Mouse (Mus musculus) intestine, postnatal 0 days (tissue): ENCODE results near the gene Slc4a2. TPM values are rescaled to one million over a fixed set of nuclear protein-coding genes. Genes with fewer than 3 reads are reported as not detected.

Source experiments
- ATAC-seq: fragments of 200-750 bp; cut with Nextera tagmentation; 2 replicates; pipeline ENCODE4 v1.8.0; 2017; ENCODE audit warnings: mild to moderate bottlenecking, moderate TSS enrichment, moderate library complexity
- H3K27ac ChIP-seq: fragments of 300-500 bp; sonication (generic); 2 replicates; pipeline ENCODE4 v1.5.1; 2014; ENCODE audit warnings: mild to moderate bottlenecking, low read depth, low read length, moderate library complexity
- H3K27me3 ChIP-seq: fragments of 300-500 bp; sonication (generic); replicated peaks from 2 replicates; pipeline ENCODE4 v1.6.1; 2014; ENCODE audit warnings: low read length, mixed read lengths; ENCODE audit not compliant: control insufficient read depth, insufficient read depth
- H3K36me3 ChIP-seq: fragments of 300-500 bp; sonication (generic); 2 replicates; pipeline ENCODE4 v1.6.1; 2014; ENCODE audit warnings: mild to moderate bottlenecking, moderate library complexity; ENCODE audit not compliant: control insufficient read depth, insufficient read depth
- H3K4me1 ChIP-seq: fragments of 300-500 bp; sonication (generic); replicated peaks from 2 replicates; pipeline ENCODE4 v1.6.1; 2014; ENCODE audit warnings: antibody characterized with exemption, low read length, mixed read lengths; ENCODE audit not compliant: control insufficient read depth, insufficient read depth
- H3K4me2 ChIP-seq: fragments of 300-500 bp; sonication (generic); replicated peaks from 2 replicates; pipeline ENCODE4 v1.6.1; 2014; ENCODE audit warnings: low read depth, mild to moderate bottlenecking, moderate library complexity
- H3K4me3 ChIP-seq: fragments of 300-500 bp; sonication (generic); 2 replicates; pipeline ENCODE4 v1.5.1; 2014; ENCODE audit warnings: low read depth, low read length
- H3K9ac ChIP-seq: fragments of 300-500 bp; sonication (generic); 2 replicates; pipeline ENCODE4 v1.6.1; 2014; ENCODE audit warnings: mild to moderate bottlenecking, low read depth, low read length
- H3K9me3 ChIP-seq: fragments of 300-500 bp; sonication (generic); 2 replicates; pipeline ENCODE4 v1.6.1; 2016; ENCODE audit warnings: mixed run types; ENCODE audit not compliant: control insufficient read depth
- CTCF ChIP-seq: sonication (generic); IDR thresholded peaks from 2 replicates; pipeline ENCODE4 v1.5.1; 2016; ENCODE audit warnings: low read depth, mild to moderate bottlenecking, control low read depth, antibody characterized with exemption, moderate library complexity
- WGBS: fragments of 180-500 bp; shearing (Covaris S2); extraction: QIAGEN DNeasy Blood & Tissue Kit; methylation state at CpG from one replicate; pipeline ENCODE4 v1.1.7; 2014; 5-methylcytosine and 5-hydroxymethylcytosine counted together
- polyA plus RNA-seq: library from polyadenylated mRNA; unstranded; fragments of >200 nt; fragmentation: Nextera tagmentation; extraction: Ambion mirVana; gene quantifications from 2 replicates; pipeline ENCODE4 v1.2.1, GENCODE M21; 2015

Gene Slc4a2
- polyA plus RNA-seq, 1 experiment from 2014 or later = 29.9 TPM

DNA sequence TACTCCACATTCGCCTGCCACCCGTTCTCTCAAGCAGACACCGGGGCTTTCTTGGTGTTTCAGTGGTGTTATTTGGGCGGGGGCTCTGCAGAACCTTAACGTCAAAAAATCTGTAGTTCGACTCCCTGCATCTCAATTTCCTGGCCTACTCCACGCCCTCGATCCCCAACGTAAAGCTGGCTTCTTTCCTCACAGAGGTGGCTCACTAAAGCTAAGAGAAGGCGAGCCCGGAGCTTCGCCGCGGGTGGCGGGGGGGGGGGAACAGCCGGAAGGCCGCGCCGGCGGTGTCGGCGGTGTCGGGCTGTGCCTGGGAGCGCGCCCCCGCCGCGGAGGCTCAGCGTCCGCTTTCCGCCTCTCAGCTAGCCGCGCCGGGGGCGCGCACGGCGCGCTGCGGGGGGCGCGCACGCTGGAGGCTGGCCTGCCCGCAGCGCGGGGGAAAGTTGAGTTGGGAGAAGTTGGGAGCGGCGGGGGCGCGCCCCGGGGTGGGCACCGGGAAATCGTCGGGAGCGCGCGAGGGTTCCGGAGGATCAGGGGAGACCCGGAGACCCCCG, 1.3 kb downstream of the Slc4a2 start:
- no peak for TF ChIP-seq CTCF
- Histone ChIP-seq H3K27me3 (no peaks in the 10 kb centered on the region), H3K9ac (peak overlapping the region; percentile 63), H3K9me3 (no peaks in the 10 kb centered on the region), H3K4me1 (peaks cover 10% of the 10 kb centered on the region), H3K4me3 (peak overlapping the region; percentile 75), H3K4me2 (peak overlapping the region; percentile 84), H3K36me3 (peaks cover 21% of the 10 kb centered on the region), H3K27ac (peak overlapping the region; percentile 96)
- WGBS = 2% methylated on average over 58 of the region's 60 CpGs
- ATAC-seq = peak; percentile 40

DNA sequence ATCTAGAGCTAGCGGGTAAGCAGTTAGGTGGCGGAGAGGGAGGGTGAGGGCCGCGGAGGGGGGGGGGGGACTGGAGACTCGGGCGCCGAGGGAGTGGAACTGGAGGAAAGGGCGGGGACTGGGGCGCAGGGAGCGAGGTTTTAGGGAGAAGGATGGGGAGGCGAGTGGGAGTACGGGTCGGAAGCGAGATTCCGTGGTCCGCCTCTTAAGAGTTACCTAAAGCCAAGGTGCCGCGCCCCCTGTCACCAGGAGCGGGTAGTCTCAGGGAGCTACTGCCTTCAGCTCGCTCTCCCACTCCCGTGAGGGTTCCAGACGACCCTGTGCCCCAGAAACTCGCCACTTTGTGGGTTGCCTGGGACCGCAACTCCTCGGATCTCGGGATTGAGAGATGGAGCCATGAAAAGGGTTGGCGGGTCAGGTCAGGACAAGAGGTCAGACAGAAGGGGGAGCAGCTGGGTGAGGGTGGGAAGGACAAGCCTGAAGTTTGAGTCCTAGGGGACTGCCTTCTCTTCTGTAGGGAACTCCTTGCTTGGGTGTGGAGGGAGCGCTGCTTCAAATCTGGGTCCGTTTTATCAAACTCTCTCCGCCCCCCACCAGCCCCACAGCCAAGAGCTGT, 1.9 kb downstream of the Slc4a2 start:
- peak overlapping the region; percentile 75 for H3K4me3 ChIP-seq
- H3K9me3 ChIP-seq = no peaks in the 10 kb centered on the region
- no peak for ATAC-seq
- peak; percentile 57 for TF ChIP-seq CTCF
- H3K27ac ChIP-seq = peak overlapping the region; percentile 96
- H3K27me3 ChIP-seq = no peaks in the 10 kb centered on the region
- WGBS = under 1% methylated on average over 30 of the region's 30 CpGs
- H3K4me2 ChIP-seq = peak overlapping the region; percentile 84
- peaks cover 21% of the 10 kb centered on the region for H3K36me3 ChIP-seq
- H3K9ac ChIP-seq = peak overlapping the region; percentile 63
- H3K4me1 ChIP-seq = peaks cover 10% of the 10 kb centered on the region

DNA sequence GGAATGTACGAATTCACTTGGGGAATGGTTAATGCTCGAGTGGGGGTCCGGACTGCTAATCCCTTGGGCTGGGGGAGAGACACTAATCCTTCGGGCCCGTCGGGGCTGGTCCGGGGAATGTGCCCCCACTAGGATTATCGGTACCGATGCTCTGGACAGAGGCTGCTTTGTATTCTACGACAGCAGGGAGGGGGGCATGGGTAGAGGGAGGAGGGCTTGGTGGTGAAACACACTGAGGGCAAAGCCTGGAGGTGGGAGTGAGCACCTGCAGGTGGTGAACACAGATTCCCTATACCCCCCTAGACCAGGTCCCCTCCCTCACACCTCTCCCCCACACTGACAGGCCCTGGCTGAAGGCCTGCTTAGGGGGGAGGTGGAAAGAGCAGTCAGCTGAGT, 2.4 kb downstream of the Slc4a2 start:
- Histone ChIP-seq H3K27me3 (no peaks in the 10 kb centered on the region), H3K4me2 (peak overlapping the region; percentile 84), H3K4me1 (peaks cover 10% of the 10 kb centered on the region), H3K4me3 (peak overlapping the region; percentile 75), H3K9ac (peak overlapping the region; percentile 63), H3K9me3 (no peaks in the 10 kb centered on the region), H3K36me3 (peaks cover 21% of the 10 kb centered on the region), H3K27ac (peak overlapping the region; percentile 88; the same call in 1 of the 2 replicates)
- TF ChIP-seq CTCF = 0 out of 2 replicates have a peak, but pooled peaks have one; percentile 7
- WGBS = 2% methylated on average over 10 of the region's 10 CpGs
- ATAC-seq = no peak

DNA sequence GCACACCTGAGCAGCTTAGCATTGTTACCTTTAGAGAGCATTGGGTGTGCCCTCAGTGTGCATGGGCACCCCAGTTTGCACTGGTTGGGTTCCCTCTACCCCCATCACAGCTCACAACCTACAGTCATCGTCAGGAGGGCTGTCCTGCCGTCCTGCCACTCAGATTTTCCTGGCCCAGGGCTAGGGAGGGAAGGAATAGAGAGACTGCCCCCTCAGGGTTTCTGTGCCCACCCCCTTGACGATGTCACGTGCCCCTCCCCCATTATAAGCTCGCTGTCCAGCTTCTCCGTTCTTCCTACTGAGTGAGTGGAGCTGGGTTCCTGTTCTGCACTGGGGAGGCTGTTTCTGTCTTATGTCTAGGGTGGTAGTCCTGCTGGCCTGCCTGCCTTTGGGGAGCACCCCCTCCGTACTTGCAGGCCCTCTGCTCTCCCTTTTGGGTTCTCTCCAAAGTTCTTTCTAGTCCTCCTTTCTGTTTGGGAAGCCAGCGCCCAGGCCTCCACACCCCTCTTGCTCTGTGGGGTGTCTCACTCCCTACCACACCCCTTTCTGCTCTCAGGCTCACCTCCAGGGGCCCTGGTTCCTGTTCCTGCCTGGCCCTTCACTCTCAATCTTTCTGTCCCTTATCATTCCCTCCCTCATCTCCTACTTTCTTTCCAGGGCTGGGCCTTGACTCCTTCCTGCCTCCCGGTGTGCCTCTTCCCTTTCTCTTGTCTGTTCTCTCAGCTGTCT, 3.1 kb downstream of the Slc4a2 start:
- Histone ChIP-seq H3K4me1 (peaks cover 10% of the 10 kb centered on the region), H3K4me3 (peak overlapping the region; percentile 75), H3K9ac (peak overlapping the region; percentile 63; the same call in 1 of the 2 replicates), H3K27ac (peak overlapping the region; percentile 88), H3K4me2 (peak overlapping the region; percentile 84), H3K36me3 (peaks cover 24% of the 10 kb centered on the region), H3K27me3 (no peaks in the 10 kb centered on the region), H3K9me3 (no peaks in the 10 kb centered on the region)
- TF ChIP-seq CTCF = no peak
- no peak for ATAC-seq
- WGBS = 5% methylated on average over 9 of the region's 9 CpGs

DNA sequence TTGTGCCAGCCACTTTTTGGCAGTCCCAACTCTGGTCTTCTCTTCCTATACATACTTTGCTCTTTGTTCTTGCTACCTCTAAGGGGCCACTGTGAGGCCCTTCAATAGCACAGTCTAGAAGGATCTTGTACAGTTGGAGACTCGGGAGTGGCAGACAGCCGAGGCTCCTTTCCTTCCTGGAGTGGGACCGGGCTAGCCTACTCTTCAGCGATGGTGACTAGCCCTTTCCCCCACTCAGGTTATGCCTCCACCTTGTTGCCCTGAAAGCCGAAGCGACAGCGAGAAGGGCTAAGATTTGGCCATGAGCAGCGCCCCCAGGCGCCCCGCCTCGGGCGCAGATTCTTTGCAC, 3.6 kb downstream of the Slc4a2 start:
- WGBS = 24% methylated on average over 12 of the region's 12 CpGs
- Histone ChIP-seq H3K4me1 (peaks cover 10% of the 10 kb centered on the region), H3K4me2 (peak overlapping the region; percentile 84), H3K36me3 (peaks cover 30% of the 10 kb centered on the region), H3K27ac (peak overlapping the region; percentile 88), H3K27me3 (no peaks in the 10 kb centered on the region), H3K9ac (peak overlapping the region; percentile 27; the same call in 1 of the 2 replicates), H3K4me3 (peak overlapping the region; percentile 75), H3K9me3 (no peaks in the 10 kb centered on the region)
- peak; percentile 14; the same call in 1 of the 2 replicates for TF ChIP-seq CTCF
- ATAC-seq = peak; percentile 16

DNA sequence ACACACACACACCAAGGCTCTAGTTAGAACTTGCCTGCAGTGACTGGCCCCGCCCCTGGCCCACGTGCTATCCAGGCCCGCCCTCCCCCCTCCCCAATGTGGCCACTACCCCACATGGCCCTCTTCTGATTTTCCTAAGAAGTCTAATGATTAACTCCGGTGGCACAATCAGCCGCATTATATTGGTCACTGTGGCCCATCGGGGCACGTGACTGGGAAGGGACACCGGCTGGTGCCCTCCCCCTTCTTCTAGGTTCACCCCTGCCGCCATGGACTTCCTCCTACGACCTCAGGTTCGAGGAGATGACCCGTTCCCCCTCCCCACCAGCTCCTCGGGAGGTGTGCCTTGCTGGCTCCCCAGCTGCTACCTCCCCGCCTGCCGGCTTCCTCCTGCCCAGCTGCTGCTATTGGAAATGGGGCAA, 4.4 kb downstream of the Slc4a2 start:
- Histone ChIP-seq H3K36me3 (peaks cover 37% of the 10 kb centered on the region), H3K4me2 (peak overlapping the region; percentile 84), H3K9me3 (no peaks in the 10 kb centered on the region), H3K27me3 (no peaks in the 10 kb centered on the region), H3K27ac (peak overlapping the region; percentile 88), H3K9ac (peak overlapping the region; percentile 54), H3K4me1 (peaks cover 10% of the 10 kb centered on the region), H3K4me3 (peak overlapping the region; percentile 75)
- WGBS = 8% methylated on average over 15 of the region's 15 CpGs
- no peak for TF ChIP-seq CTCF
- peak; percentile 60 for ATAC-seq
